Mouse (Mus musculus) CD4-positive, CD25-positive, alpha-beta regulatory T cell, adult 4 months (primary cell): Measurements from ENCODE around the gene Scgb2b7. TPM values are rescaled to one million over a fixed set of nuclear protein-coding genes. Genes with fewer than 3 reads are reported as not detected.
"Not testable (repeated sequence)": the region's sequence is repeated elsewhere in the genome, so short reads cannot be mapped to it uniquely, and the experiment has no call there.

Source experiments
- ATAC-seq: one replicate; pipeline ENCODE4 v1.8.0; 2017
- polyA plus RNA-seq, 2 experiments: library from polyadenylated mRNA; unstranded; fragments of 100-300 nt; shearing (Covaris generic); gene quantifications; one replicate each; pipeline ENCODE4 v1.2.1; 2017

Scgb2b7 gene
- polyA plus RNA-seq, result not detected

DNA sequence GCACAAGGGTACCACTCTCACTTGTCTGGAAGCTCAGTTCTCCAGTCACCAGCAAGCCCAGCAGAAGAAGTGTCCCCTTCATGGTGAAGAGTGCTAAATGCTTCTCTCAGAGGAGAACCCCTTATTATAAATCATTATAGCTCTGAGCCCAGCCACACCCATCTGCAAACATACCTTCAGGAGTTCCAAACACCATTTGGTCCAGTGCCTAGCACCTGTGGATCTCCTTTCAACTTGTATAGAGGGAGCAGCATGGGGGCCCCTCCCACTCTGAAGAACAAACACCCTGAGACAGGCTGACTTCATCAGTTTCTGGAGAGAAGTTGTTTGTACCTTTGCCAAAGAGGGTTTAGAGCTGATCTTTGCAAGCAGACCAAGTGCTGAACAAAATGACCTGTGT is at the start of gene Scgb2b7:
Gene Scgb2b7 (minus strand): TSS at position 101 of the 400 bp plus-strand sequence.
- not testable (repeated sequence) for ATAC-seq

DNA sequence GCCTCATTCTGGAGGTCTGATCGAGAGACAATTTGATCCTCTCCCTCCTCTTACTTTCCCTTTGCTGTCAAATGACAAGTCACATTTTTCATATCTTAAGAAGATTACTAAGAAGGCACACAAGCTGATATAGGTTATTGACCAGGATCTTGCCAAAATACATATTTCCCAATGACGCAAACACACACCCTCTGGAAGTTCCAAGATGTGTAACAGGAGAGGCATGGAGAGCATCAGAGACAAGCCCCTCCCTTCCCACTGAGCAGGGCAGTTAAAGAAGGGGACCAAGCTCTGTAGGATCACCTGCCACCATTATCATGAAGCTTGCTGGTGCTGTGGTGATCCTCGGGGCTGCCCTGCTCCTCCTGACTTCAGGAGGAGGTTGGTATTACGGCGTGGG is 6.8 kb upstream of the Scgb2b7 start, which contains the start of gene Scgb1b7:
Gene Scgb1b7 (plus strand): TSS at position 301 of the 400 bp plus-strand sequence.
- not testable (repeated sequence) for ATAC-seq

Other genes starting within 250 kb of the Scgb2b7 start
- not detected for gene Scgb1b7, start 6.9 kb upstream of the Scgb2b7 start, polyA plus RNA-seq